Mouse (Mus musculus) adrenal gland (tissue): ENCODE data around the gene Car12.
"Not testable (repeated sequence)": the region's sequence is repeated elsewhere in the genome, so short reads cannot be mapped to it uniquely, and the experiment has no call there.

Experiments used
- intact Hi-C: fragments of 180-260 bp; cut with DNase I; formaldehyde crosslinking; loops from one replicate; pipeline ENCODE4 v1.15.1; 2025

Car12 gene

GRCm38 (mm10) chr9:66760991-66761390 lies 47.5 kb downstream of the Car12 start:
- intact Hi-C loops, result no loop called here

- intact Hi-C loops, result no loop called here
These were observed 55.2 kb downstream of the Car12 start for GRCm38 (mm10) chr9:66768721-66769120.

GRCm38 (mm10) chr9:66769275-66769674 lies 55.8 kb downstream of the Car12 start:
- intact Hi-C loops, result no loop called here

- intact Hi-C loops, result no loop called here
These were observed 57.2 kb downstream of the Car12 start for GRCm38 (mm10) chr9:66770701-66771100.

GRCm38 (mm10) chr9:66784552-66784951 lies 71.1 kb downstream of the Car12 start:
- intact Hi-C loops, result loop anchor here (10.0 kb wide), 1 partner anchor 320 kb away; no protein-coding TSS in a partner anchor

GRCm38 (mm10) chr9:66787821-66788220 lies 74.3 kb downstream of the Car12 start:
- intact Hi-C loops, result loop anchor here (1.0 to 10.0 kb wide), 2 partner anchors 142 to 323 kb away; no protein-coding TSS in a partner anchor

- intact Hi-C loops, result no loop called here
These were observed 81.4 kb downstream of the Car12 start for GRCm38 (mm10) chr9:66794629-66795463.

- intact Hi-C loops, result no loop called here
These were observed 82.2 kb downstream of the Car12 start, which contains the start of gene Aph1b for GRCm38 (mm10) chr9:66795464-66796324. TSS of gene Aph1b (minus strand) at chr9:66795490.

- intact Hi-C loops, result no loop called here
These were observed 83.3 kb downstream of the Car12 start, which contains the start of gene Gm10647 for GRCm38 (mm10) chr9:66796739-66797138. TSS of gene Gm10647 (plus strand) at chr9:66797039.

GRCm38 (mm10) chr9:66801947-66802346 lies 88.5 kb downstream of the Car12 start:
- intact Hi-C loops, result no loop called here

GRCm38 (mm10) chr9:66805951-66806350 lies 92.5 kb downstream of the Car12 start:
- intact Hi-C loops, result not testable (repeated sequence)

GRCm38 (mm10) chr9:66813392-66813791 lies 99.9 kb downstream of the Car12 start:
- intact Hi-C loops, result no loop called here
